Mouse (Mus musculus): ENCODE results near the gene Gm8108.
"Not testable (repeated sequence)": the region's sequence is repeated elsewhere in the genome, so short reads cannot be mapped to it uniquely, and the experiment has no call there.

Gm8108 gene
- long read RNA-seq, experiment 1, result 0 reads
- long read RNA-seq, experiment 2, result 0 reads

DNA sequence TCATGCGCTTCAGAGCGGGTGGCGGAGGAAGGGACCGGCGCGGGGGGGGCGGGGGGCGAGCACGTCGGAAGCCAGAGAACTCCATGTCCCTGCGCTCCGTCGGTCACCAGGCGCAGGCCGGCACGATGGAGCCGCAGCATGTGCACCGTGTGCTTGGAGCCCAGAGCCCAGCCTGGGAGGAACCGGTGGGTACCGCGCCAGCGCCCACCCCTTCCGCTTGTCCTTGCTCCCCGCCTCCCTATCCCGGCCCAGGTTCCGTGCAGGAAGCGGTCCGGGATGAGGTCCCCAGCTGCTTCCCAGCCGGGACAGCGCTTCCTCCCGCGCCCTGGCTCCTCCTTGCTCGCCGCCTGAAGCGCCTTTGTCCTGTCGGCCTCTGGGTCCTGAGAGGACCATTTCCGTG lies at the start of gene Gm8108:
Gm8108 (plus strand) TSS at position 101 of the 400 bp plus-strand sequence.
- intact Hi-C loops (cut with DNase I), result not testable (repeated sequence)

GRCm38 (mm10) chr14:4083820-4084219 lies 26.5 kb upstream of the Gm8108 start, which contains the start of gene Gm3115:
TSS of gene Gm3115 (plus strand) at chr14:4084120.
- intact Hi-C loops (cut with DNase I), result not testable (repeated sequence)

- intact Hi-C loops (cut with DNase I), result not testable (repeated sequence)
These were observed 31.3 kb downstream of the Gm8108 start for GRCm38 (mm10) chr14:4141646-4142045.

- intact Hi-C loops (cut with DNase I), result not testable (repeated sequence)
These were observed 54.4 kb downstream of the Gm8108 start, which contains the start of gene Gm3127 for GRCm38 (mm10) chr14:4164730-4165129. TSS of gene Gm3127 (plus strand) at chr14:4165030.

GRCm38 (mm10) chr14:4182030-4182429 lies 71.7 kb downstream of the Gm8108 start:
- intact Hi-C loops (cut with DNase I), result not testable (repeated sequence)
